Mouse (Mus musculus): ENCODE results near the gene Soat2.
A peak's percentile ranks its signal among the peaks of the same experiment; 100 is the strongest.

The Soat2 gene

DNA sequence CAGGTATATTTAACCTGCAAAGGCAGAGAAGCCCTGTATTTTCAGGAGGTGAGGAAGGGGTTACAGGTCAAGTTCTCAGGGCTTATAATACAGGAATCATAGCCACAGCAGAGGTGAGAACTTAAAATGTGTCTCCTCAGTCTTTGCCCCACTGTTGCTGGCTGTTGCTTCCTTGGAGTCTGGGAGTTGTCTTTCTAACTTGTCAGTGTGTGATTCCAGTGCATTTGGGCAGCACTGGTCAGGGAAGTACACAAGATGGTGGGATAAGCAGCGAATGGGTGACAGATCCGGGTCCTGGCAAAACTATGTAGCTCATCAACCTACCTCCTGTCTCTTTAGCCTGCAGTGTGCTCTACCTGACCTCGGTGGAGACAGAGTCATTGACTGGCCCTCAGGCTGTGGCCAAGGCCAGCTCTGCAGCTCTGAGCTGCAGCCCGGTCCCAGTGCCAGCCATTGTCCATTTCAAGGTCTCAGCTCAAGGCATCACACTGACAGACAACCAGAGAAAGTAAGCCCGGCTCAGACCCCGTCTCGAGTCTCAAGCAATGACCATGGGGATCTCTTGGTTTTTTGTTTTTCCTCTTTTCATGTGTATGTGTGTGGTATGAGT is 35.6 kb upstream of the Soat2 start:
- DNase-seq, result peak; percentile 91

DNA sequence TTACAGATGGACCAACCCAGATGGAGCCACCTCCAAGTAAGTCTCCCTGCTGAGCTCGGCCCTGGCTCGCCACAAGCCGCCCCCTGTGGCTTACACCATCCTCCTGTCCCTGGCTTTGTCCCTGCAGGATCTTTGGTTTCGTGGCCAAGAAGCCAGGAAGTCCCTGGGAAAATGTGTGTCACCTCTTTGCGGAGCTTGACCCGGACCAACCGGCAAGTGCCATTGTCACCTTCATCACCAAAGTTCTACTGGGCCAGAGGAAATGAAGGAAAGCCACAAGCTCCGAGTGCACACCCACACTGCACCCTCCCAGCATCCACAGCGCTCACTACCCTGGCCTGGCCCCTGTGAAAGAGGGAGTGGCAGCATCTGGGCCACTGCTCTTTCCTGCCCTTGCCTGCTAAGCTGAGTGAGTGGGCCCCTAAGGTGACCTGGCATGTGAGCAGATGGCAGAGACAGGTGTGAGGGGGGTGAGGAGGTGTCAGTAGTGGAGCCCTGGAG is 34.5 kb upstream of the Soat2 start:
- DNase-seq, result peak; percentile 95

DNA sequence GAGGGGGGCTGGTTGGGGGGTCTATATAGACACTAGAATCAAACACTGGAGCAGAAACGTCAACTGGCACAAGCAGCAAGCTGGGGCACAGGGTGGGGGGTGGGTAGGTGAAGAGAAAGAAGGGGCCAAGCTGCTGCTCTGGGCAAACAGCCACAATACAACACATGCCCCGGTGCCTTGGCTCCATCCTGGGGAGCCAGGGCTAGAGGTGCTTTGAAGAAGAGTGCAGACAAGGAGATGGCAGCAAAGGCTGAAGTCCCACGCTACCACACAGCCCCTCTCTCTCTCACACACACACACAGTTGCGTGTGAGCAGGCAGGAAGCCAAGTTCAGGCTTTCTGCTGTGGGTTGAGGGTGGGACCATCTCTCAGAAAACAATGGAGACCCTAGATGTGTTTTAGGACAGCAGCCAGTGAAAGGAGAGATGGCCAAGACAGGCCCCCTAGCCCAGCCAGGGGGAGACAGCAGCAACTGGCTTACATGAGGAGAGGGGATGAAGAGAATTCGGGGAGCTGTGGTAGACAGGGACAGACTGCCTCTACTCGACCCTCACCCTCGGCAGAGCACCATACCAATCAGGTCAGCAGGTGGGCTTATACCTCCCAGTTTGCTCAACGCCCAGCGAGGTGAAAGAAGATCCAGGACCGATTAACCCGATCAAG is 33.4 kb upstream of the Soat2 start:
- DNase-seq, result peak; percentile 95

DNA sequence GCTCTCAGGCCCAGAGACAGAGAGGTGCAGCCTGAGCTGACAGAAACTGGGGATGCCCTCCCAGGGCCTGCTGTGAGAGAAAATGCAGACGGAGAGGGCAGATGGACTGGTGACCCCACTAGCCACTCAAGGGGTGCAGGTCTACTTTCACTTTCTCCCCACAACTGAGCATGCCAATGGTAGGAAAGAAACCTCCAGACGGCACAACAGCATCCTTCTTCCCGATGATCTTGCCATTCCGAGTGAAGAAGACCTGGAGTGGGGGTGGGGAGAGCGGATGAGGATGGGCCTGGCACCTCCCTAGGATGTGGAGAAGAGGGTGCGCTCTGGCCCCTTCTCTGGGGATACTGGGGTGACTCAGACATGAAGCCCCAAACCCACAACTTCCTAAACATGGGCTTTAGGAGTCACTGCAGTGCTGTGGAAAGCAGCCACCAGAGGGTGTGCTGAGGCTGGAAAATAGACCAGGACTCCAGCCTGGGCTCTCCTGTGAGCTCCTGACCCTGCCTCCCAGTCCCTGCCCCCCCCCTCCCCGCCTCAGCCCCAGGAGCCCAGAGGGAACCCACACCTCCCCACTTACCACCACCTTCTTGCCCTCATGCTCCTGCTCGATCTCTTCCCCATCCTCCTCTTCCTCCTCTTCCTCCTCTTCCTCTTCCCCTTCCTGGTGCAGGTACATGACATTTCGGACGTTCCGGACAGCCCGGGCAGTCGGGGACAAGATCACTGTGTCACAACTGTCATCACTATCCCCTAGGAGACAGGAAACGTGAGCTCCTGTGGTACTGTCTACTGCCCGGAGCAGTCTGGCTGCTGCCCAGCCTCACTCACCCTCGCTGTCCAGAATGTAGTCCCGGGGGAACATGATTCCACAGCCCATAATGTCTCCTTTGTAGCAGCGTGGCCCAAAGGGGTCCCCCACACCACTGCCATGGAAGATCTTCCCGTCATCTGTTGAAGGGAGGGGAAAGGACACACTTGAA is 32.6 kb upstream of the Soat2 start:
- peak; percentile 96 for DNase-seq

DNA sequence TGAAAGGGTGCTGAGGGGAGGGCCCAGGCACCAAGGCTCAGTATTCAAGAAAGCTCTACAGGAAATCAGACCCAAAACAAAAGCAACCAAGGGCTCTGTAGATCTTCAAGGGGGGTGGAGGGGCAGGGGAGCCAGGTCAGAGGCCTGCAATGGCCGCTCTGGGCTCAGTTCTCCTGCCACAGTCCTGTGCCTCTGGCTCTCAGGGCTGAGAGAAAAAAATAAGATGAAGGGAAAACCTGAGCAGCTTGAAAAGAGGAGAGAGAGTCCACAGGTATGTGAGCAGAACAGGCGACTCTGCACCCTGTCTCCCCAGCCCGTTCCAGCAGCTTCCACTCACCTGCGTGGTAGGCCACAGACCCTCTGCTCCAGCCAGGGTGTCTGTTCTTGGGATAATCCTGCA is 31.7 kb upstream of the Soat2 start:
- peak; percentile 92 for DNase-seq

DNA sequence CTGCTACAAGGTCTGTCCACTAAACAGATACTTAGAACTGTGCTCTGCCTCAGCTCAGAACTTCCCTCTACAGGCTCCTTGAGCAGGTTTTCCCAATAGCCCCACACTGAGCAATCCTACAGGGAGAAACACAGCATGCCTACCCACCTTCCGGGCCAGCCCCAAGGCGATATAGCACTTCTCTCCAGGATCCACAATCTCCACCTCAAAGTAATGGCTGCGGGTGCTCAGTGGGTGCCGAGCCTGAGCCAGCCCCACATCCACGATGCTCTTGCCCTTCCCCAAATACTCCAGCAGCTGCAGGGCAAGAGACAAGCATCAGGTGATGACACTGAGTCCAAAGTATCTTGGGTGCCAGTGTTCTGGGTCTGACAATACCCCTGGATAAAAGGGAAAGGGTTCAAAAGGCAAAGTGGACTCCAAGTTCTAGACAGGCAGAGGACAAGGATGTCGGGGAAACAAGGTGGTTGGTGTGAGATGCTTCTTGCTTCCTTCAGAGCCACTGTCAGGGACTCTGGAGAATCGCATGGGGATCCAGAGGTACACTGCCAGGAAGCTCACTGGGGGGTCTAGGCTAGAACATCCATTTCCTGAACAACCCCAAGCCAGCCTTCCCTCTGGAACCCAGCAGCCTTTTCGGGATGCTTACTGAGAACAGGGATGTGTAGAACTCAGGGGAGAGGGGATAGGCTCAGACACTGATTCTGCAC is 31.1 kb upstream of the Soat2 start:
- DNase-seq, result peak; percentile 91

DNA sequence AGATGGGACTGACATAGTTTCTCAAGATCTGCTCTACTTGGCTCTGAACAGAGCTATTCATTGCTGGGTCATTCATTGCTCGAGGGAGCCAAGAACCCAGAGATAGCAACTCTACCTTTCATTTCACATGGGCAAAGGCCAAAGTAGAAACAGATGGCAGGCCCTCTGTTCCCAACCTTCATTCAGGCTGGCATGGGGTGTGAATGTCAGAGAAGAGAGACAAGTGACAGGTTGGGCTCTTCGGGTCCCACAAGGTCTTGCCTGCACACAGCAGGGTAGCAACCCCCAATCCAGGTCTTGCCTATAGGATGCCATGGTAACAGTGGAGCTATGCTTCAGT is 30.5 kb upstream of the Soat2 start:
- DNase-seq, result peak; percentile 95

DNA sequence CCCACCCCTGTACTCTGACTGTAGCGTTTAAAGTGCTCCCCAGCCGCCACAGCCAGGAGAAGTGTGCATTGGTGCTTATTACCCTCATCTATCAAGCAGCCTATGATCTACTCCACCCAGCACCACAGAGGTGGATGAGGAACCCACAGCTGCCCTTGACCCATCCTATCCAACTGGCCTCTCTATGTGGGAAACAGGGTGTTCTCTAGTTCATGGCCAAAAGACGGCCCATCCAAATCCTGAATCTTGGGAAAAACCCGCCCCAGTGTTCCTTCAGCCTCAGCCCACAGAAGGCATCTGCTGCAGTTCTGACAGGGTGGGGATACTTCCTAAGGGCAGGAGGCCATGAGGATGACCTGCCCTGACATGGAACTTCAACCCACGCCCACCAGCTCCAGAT is 29.8 kb upstream of the Soat2 start:
- peak; percentile 98 for DNase-seq

DNA sequence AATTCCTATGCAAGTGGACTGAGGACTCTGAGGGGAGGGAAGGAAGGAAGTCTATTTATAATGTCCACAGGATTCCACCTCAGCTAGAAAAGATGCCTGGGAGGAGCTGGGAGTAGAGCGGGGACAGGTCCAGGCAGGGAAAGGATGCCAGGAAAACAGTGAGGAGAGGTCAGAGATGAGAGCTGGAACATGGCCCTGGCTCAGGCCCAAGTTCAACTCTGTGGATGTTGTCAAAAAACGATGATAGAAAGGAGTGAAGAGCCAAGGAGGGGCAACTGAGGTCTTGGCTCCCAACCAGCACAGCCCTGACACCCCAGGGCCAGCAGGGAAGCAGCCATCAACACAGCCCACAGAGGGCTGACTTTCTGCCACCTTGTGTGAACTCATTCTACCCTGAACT is 24.0 kb upstream of the Soat2 start:
- peak; percentile 98 for DNase-seq

DNA sequence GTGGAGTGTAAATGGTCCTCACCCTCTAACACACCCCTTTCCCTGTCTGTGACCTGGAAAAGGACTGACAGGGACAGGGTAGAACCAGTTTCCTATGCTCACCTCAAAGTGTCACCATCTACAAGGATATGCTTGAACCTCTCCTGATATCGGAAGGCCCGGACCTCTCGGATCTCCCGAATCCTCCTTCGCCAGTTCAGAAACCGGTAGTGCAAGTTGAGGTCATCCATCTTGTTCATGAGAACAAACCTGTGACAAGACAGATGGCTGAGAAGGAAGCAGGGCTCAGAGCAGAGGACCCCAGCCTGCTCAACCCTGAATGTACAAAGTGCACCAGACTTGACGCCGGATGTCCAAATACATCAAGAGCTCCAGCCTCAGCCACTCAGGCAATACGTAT is 17.0 kb upstream of the Soat2 start:
- peak; percentile 85 for DNase-seq

DNA sequence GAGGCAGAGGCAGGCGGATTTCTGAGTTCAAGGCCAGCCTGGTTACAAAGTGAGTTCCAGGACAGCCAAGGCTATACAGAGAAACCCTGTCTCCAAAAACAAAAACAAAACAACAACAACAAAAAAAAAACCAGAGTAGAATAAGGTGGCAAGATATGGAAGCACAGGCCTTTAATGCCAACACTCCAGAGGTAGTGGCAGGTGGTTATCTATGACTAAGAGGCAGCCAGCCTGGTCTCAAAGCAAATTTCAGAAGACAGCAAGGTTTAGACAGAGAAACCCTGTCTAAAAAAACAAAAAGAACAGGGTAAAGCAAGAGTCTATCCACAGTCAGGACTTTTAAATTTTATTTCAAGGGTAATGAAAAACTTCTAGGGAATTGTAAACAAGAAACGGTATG is 15.6 kb upstream of the Soat2 start:
- DNase-seq, result no peak

DNA sequence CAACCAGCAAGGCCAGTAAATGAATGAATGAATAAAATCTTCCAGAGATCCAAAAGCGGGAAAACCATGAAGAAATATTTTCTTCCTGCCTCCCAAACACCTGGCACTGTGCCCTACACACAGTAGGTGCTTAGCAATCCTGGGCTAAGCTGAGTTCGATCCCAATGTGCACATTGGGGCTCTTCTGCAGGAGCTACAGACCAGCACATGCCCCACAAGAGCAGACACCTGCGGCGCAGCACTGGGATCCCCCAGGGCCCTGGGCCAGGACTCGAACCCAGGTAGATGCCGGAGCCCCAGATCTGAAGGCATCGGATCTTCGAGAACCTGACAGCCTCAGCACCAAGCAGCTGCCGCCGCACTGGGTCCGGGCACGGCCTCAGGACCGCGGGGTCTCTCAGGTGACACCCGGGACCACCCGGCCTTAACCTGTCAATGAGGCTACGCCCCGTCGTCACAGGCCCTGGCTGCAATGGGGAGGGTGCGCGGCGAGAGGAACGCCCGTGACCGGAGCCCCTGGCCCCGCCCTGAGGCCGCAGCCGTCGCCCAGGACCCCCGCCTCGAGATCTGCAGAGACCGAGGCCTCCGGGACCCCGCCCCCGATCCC is 14.7 kb upstream of the Soat2 start:
- no peak for DNase-seq

DNA sequence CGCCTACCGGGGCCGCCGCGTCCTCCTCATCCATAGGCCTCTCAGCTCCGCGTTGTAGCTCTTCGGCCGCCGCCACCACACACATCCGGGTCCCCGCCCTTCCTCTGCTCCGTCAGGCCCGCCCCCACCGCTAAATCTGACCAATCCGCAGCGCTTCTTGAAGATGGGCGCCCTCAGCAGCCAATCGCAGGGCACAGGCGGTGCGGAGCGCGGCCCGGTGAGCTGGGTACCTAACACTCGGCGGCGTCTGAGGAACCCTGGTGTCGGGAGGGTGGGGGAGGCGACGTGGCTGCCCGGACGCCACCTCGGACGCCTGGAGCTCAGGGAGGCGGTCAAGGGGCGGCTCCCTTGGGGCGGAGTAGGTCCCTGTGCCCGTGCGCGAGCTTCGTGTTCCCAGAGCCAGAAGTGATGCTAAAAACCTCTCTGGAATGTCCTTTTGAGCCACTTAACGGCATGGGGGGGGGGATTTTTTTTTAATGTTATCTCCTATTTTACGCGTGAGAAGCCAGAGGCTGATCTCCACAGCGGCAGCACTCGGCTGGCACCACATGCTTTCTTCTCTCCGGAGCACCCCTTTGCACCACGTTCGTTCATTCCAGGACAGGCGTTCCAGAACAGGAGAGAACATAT is 14.1 kb upstream of the Soat2 start, which contains the start of gene Spryd3:
TSS of gene Spryd3 (minus strand) at position 106 of the 630 bp plus-strand sequence.
- peak; percentile 100 for DNase-seq

DNA sequence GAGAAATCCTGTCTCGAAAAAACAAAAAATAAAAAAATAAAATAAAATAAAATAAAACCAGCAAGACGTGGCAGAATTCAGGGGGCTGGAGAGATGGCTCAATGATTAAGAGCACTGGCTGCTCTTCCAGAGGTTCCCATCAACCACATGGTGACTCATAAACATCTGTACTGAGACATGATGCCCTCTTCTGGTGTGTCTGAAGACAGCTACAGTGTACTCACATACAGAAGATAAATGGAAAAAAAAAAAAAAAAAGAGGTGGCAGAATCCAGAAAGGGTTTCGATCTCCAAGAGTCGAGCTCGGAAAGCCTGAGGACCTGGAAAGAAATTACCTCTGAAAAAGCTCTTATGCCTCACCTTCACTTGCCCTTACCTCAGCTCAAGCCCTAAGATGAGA is 9.2 kb upstream of the Soat2 start:
- DNase-seq, result no peak

DNA sequence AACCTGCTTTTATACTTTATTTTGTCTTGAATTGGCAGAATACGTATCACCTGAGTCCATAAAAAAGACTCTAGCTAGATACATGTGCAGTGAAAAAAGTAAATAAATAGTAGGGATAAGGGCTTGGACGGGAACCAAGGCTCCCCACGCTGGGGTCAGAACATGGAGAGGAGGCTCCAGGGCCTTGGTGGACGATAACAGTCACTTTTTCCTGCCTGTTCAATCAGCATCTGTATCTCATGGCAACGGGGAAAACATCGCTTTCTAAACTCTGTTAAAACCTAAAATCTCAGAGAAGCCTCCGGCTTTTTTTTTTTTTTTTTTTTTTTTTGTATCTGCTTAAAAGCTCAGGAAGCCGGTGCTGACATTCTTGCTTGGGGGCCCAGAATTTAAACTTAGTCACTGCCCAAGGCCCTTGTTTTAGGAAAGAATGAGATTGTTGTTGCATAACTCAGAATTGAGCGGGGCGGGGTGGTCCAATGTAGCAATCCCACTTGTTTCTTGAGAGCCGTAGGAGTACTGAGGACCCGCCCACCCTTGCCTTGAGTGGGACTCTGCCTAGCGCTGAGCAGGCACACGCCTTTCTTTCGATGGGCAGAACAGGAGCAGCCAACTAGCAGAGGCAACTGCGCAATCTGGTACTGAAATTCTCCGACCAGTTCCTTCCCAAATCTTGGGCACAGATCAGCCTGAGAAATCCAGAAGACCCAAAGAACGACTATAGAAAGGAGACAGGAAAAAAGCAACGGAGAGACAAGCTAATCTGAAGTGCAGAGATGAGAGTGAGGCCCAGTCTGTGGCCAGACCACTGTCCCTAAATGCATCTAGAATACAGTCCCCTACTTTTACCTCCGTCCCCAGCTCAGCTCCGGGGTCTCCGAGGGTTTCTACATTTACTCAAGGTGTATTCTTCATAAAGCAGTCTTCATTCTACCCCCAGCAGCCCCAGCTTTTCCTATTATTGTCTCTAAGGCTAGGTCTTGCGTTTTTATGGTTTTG is 7.1 kb upstream of the Soat2 start:
- DNase-seq, result peak; percentile 98

DNA sequence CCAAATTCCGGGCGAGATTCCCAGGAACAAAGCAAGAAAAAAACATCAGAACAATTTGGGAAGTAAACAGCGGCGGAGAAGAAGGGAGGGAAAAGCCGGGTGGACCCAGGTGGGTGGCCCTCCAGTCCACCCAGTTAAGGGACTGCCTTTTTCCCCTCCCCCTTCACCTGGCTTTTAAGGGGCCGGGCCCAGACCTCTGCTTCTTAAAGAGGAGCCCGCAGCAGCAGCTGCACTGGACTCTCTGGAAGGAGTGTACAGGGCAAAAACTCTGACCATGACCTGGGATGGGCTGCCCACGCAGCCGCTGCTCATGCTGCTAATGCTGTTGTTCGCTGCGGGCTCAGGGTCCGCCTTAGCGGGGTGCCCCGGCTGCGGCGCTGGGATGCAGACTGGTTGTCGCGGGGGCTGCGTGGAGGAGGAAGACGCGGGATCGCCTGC is 6.0 kb upstream of the Soat2 start, which contains the start of gene Igfbp6:
TSS of gene Igfbp6 (plus strand) at position 89 of the 438 bp plus-strand sequence.
- peak; percentile 96 for DNase-seq

DNA sequence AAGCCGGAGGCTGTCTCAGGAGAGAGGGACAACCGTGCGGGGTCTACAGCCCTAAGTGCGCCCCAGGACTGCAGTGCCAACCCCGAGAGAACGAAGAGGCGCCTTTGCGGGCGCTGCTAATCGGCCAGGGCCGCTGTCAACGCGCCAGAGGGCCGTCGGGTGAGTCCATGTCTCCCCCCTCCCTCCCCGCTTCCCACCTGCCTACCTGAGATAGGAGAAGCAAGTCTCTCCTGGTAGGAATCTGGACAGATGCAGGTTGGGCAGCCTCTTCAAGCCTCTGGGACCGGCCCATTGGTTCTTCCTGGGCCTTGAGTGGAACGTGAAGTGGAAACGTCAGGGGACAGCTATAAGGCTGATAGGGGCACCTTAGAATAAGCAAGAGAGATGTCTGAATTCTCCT is 5.6 kb upstream of the Soat2 start:
- DNase-seq, result peak; percentile 94

DNA sequence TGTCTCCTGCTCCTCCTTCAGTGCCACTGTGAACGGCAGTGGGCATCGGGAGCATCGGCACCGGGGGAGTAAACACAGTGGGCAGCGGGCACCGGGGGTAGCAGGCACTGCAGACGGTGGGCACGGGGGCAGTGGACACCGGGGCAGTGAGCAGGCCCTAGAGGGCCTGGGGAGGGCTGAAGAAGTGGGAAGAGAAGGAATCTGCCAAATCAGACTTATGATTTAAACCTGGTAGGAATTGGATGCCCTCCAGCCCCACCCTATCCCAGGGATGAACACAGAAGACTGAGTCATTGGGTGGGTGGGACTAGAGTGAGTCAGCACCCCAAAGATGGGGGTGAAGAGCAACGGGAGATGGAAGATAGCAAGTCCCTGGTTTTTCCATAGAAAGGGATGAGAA is 5.0 kb upstream of the Soat2 start:
- DNase-seq, result peak; percentile 96

DNA sequence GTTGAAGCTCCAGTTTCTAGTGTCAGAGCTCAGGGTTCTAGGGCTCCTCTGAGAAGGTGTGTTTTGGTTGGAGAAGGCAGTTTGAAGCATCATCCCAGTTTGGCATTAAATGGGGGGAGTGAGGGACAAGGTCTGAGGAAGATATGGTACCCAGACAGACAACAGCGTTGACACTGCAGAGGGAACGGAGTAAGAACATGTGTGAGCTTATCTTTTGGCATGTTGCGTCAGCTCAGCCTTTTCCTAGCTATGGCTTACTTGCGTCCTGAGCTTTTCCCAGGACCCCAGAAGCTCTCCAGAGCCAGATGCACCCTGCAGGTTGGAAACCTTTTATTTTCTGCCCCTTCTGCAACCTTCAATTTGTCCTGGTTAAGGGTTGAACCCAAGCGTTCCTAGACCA is 4.2 kb upstream of the Soat2 start:
- DNase-seq, result no peak

DNA sequence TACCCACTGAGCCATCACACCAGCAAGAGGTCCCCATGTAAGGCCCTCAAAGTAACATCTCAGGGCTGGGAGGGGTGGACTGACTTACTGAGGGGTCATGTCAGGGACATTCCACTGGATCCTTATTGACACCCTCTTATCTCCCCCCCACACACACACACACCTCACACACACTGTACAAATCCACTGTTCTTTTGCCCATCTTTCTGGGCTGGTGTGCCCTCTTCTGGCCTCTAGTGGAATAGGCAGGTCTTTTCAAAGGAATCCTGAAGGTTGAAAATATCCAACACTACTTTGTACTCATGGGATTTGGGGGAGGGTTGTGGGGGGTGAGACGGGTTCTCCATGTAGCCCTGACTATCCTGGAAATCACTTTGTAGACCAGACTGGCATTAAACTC is 3.4 kb upstream of the Soat2 start:
- DNase-seq, result peak; percentile 92

All from heart, adult 11 months (tissue).